Mouse (Mus musculus) c-Kit-positive CD71-negative TER-119-negative erythroid progenitor cells, embryonic 14.5 days (primary cell): ENCODE results near the gene Fabp6.

Experiments
- DNase-seq: peaks from one replicate; pipeline ENCODE4 v3.0.0-alpha.2; 2013; ENCODE audit warnings: low read depth

The Fabp6 gene

GRCm38 (mm10) chr11:43589530-43590072, 11.7 kb downstream of the Fabp6 start:
- no peak for DNase-seq

DNA sequence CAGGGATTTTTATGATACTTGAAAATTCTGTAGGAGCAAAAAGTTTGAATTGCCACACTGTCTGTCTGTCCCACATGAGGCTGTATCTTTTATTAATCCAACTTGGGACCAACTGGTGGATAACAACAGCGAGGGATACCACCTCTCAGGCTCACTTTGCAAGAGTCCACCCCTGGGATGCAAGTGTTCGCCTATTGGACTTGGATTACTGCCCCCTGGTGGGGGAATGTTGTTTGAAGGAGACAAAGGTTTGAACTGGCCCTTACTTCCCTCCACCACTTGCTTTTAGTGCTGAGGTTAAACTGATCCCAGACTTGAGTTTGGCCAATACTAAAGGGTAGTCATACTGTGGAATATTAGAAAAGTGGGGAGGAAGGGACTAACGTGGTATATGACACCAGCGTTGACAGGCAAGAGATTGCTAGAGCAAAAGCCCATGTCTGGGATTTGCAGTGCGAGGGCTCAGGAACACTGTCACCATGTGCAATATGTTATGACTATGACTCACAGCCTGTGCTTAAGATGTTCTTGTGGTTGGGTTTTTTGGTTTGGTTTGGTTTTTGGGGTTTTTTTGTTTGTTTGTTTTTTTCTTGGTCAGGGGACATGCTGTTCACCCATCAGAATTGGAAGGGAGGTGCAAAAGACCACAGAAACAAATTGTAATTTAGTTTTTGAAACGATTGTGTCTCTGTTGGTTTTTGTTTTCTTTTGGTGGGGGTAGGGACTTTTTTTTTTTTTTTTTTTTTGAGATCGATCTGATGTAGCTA, 14.8 kb downstream of the Fabp6 start, which contains the start of gene 4933415A04Rik:
Gene 4933415A04Rik, plus strand, starts transcription at position 717 of the 767 bp plus-strand sequence.
- peak; percentile 73 for DNase-seq

DNA sequence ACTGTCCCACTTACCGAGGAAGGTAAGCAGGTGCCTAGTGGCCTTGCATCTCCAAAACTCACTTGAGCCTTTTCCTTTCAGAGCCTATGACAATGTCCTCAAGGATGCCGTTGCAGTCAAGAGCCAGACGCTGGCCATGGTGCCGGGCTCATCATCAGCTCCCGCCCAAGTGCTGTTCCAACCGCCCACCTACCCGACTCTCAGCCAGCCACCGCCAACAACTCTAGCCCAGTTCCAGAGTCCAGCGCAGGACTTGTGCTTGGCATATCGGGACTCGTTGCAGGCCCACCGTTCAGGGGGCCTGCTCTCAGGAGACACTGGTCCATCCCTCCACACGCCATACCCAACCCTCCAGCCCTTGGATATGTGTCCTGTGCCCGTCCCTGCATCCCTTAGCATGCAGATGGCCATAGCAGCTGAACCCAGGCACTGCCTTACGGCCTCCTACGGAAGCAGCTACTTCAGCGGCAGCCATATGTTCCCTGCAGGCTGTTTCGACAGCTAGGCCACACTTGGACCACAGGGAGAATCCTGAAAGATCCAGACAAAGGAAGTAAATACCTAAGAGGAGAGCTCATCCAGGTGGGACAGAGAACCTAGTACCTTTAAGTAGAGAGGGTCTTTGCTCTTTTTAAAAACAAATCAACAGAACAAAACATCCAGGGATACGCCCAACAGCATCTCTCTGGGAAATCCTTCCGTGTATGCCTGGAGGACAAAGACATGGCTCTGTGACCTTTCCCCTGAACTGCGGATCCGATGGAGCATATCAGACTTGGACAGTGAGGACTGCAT, 15.9 kb downstream of the Fabp6 start:
- DNase-seq: no peak

- DNase-seq: no peak
These were observed 23.4 kb downstream of the Fabp6 start for GRCm38 (mm10) chr11:43577713-43578478.

- DNase-seq: no peak
These were observed 25.8 kb downstream of the Fabp6 start for GRCm38 (mm10) chr11:43575376-43576151.

- peak; percentile 33 for DNase-seq
These were observed 26.3 kb downstream of the Fabp6 start for GRCm38 (mm10) chr11:43575061-43575375.

DNA sequence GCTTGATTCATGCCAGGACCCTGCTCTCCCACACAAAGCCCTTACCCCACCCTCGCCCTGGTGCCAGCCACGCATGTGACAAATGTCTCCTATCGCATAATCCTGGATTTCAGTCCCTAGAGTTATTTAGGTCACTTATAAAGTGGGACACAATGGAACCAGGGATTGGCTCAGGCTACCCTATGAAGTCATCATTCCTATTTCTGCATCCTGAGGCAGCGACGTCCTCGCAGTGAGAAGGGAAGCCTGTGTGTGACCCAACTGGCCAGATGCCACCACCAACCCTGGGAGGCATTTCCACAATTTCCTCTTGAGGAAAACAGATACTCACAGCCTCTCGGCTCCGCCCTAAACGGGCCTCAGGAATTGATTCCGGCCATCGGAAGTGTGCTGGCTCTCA, 31.7 kb downstream of the Fabp6 start:
- no peak for DNase-seq

GRCm38 (mm10) chr11:43569188-43569587, 32.2 kb downstream of the Fabp6 start:
- DNase-seq: no peak

GRCm38 (mm10) chr11:43568263-43568662, 33.1 kb downstream of the Fabp6 start:
- DNase-seq: no peak

DNA sequence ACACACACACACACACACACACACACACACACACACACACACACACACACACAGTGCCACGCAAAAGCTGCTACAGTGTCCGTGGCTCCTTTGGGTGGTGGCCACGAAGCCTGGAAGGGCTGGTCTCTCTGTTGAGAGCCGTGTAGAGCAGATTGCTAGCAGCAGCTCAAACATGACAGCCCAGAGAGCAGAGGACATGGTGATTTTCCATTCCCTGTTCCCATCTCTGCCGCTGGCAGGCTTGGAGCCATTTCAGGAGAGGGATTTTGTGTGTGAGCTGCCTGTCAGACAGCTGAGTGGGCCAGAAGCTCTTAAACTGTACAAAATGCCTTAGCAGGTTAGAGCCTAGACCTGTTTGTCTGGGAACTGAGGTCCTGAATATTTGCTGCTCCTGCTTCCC, 34.6 kb downstream of the Fabp6 start:
- DNase-seq: no peak

DNA sequence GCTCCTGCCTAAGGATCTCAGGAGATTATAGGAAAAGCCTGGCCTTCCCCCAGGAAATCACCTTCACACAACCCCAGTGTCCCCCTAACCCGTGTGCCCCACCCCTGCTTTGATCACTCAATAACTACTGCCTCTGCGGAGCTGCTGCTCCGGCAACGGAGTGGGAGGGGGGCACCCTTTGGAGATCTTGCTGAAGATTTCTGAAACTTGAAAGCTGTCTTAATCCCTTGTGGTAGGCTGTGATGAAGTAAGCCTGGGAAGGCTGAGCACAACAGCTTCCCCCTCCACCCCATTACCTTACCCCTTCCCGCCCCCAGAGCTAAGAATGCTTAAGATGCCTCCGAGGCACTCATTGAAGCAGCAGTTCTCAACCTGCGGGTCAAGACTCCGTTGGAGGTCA, 35.5 kb downstream of the Fabp6 start:
- no peak for DNase-seq

GRCm38 (mm10) chr11:43565414-43565813, 35.9 kb downstream of the Fabp6 start:
- DNase-seq: no peak

DNA sequence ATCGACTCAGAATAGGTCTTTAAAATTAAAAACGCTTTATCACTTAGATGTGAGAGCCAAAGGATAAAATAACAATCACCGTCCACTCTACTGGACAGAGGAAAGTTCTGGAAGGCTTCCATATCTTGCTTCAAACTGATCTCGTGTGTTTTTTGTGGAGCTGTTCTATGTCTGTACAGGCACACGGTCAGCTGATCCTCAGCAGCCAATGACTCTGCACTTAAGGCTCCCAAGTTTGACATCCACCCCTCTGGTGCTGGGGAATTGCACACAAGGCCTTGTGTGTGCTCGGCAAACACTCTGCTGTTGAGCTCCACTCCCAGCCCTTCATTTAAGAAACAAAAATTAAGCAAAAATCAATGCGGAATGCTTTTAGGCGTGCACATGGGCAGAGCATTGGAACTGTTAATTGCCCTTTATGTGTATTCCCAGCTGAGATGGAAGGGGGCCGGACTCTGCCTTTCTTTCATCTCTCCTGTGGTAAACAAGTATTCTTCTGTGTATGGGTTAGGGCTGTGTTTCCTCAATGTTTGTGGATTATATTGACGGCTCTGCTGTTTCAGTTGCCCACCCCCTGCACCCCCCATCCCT, 37.6 kb downstream of the Fabp6 start:
- DNase-seq: no peak

DNA sequence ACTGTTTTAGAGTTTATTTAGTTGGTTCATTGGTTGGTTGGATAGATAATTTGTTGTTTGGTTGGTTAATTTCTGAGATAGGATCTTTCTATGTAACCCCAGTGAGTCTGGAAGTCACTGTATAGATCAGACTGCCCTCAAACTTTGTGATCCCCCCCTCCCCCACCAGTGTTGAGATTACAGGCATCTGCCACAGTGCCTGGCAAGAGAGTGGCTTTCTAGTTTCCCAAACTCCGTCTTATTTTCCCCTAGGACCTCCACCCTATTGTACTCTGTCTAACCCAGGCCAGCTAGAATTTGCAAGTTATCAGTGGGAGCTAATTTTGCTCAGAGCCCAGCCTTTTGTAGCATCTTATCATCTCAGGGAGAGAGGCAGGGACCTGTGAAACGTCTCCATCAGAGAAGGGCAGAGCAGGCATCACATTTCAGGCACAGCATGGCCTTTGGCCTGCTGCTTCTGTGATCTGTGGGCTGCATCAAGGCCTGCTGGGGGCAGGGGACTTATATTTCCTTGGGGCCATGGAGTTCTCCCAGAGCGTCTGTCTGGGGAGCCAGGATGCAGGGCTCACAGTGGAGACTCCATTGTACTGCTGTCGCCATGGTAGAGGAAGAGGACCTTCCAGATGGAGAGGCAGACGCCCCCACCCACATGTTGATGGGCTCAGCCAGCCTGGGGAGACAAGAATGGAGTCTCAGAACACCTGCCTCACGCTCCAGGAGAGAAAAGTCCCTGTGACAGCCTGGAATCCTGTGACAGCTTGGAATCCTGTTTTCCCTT, 41.6 kb downstream of the Fabp6 start:
- DNase-seq: no peak

GRCm38 (mm10) chr11:43556538-43556937, 44.8 kb downstream of the Fabp6 start:
- no peak for DNase-seq

DNA sequence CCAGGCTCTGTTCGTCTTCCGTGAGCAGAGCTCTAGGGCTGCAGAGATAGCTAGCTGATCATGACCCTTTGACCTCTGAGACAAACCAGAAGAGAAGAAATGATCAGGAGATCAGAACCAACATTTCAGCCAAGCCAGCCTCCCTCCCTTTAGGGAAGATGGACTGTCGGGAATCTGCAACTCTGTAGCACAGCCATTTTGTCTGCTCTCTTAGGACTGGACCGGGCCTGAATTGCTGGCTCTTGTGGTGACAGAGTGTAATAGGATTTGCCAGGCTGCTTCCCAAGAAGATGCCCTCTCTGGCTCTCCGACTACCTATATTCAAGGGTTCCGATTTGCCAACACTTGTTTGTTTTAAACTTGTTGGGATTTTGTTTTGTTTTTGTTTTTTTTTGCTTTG, 48.7 kb downstream of the Fabp6 start:
- no peak for DNase-seq

DNA sequence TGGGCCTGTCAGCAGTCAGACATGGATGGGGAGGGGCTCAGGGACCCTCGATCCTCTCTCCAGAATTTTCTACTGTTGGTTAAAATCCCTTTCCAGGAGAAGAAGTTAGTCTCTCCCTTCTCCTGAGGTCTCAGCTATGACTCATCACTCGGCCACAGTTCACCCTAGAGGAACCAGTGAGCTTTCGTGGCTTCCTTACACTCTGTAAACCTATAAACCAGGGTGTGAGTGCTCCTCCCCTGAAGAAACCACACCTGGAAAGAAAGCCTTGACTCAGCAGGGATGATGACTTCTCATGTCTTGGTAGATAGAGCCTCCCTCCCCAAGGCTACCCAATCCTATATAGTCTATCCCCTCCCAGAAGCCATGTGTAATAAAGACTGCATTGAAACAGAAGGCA, 49.6 kb downstream of the Fabp6 start:
- no peak for DNase-seq

- DNase-seq: no peak
These were observed 51.6 kb downstream of the Fabp6 start for GRCm38 (mm10) chr11:43549701-43550100.

GRCm38 (mm10) chr11:43548657-43549435, 52.5 kb downstream of the Fabp6 start:
- DNase-seq: no peak

DNA sequence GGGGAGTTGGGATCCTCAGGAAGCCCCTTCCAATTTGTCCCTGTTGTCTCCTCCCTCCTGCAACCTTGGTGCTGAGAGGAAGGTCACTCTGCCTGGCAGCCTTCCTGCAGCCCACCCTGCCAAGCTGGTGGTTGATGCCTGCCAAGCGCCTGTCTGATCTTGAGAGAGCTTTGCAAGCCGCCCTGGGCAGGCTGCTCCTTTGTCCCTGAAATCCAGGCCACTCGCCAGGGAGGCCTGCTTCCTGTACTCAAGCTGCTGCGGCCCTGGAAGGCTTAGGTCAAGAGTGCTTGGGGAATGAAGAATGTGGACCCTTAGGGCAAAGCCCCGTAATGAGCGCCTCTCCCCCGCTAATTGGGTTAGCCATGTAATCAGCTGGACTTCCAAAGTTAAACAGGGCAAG, 53.2 kb downstream of the Fabp6 start:
- DNase-seq: no peak
